Mouse (Mus musculus) cortical plate, adult 2 months (tissue): ENCODE measurements at regions not wholly inside any gene's neighbourhood (a gene's known extent, or its start where the extent isn't known, plus 50 kb on each side); places are given as distances from the start of the nearest gene placed in this dataset.

Experiments used
- H3K27ac ChIP-seq: fragments of 200-500 bp; 2 replicates; pipeline ENCODE4 v1.5.1; 2012; ENCODE audit warnings: low read length, control low read depth, inconsistent platforms; ENCODE audit not compliant: insufficient read depth
- H3K4me1 ChIP-seq: fragments of 200-500 bp; 2 replicates; pipeline ENCODE4 v1.6.1; 2011; ENCODE audit warnings: low read length; ENCODE audit not compliant: control insufficient read depth, insufficient read depth
- H3K4me3 ChIP-seq: fragments of 200-500 bp; 2 replicates; pipeline ENCODE4 v1.5.1; 2011; ENCODE audit warnings: mild to moderate bottlenecking, low read length, control low read depth; ENCODE audit not compliant: insufficient read depth
- CTCF ChIP-seq: fragments of 200-500 bp; IDR thresholded peaks from 2 replicates; pipeline ENCODE4 v1.5.1; 2011; ENCODE audit warnings: mild to moderate bottlenecking, control low read depth, low read length; ENCODE audit not compliant: insufficient read depth; ENCODE audit errors: extremely low read depth
- POLR2A ChIP-seq: fragments of 200-500 bp; IDR thresholded peaks from 2 replicates; pipeline ENCODE4 v1.6.1; 2011; ENCODE audit warnings: mild to moderate bottlenecking, low read length, control low read depth; ENCODE audit not compliant: insufficient read depth; ENCODE audit errors: extremely low read depth

DNA sequence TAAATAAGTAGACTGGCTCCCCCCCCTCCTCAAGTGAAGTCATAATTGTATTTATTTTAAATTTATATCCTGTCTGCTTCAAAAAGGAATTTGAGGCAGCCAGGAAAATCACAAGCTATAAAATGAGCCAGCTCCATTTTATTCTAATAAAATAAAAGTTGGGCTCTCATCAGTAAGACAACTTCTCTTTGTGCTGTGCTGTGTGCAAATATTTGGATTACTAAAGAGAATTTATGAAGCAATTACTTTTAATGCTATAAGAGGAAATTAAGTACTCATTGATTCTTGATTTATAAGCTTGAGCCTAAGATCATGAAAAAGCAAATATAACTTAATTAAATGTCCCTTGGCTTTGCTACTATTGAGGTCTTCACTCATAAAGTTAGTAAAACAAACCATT, 193.4 kb upstream of the Ctbp2 start:
- TF ChIP-seq CTCF (no peak), POLR2A (no peak)
- H3K27ac ChIP-seq: no peak overlapping the region

DNA sequence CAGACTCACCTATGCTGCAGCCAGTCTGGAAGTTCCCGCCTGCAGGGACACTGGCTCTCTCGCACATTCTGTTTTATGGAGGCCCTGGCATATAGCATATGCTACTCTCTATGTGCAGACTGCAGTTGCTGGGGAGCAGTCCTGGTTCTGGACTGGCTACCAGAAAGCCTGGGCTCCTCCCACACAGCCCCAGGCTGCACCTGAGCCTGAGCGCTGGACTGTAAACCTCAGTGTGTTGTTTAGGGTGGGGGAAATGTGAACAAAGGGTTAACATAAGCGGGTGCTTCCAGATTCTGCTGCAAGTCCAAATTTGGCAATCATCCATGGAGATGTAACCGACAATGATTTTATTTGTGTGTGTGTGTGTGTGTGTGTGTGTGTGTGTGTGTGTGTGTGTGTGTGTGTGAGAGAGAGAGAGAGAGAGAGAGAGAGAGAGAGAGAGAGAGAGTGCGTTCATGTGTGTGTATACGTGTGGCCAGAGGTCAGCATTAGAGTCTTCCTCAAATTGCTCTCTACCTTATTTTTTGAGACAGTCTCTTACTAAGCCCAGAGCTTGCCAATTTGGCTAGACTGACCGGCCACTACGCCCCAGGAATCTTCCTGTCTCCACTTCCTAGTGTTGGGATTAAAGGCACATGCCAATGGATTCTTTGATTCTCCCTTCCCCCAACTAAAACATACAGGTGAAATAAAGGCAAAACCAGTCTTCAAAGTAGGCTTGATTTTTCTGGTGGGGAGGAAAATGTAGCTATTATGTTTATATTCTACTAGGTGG, 192.7 kb upstream of the Ctbp2 start:
- no peak overlapping the region for H3K4me3 ChIP-seq
- H3K27ac ChIP-seq: no peak overlapping the region
- TF ChIP-seq POLR2A (no peak), CTCF (no peak)

More for the DNA sequence above, 193.4 kb upstream of the Ctbp2 start:
- Histone ChIP-seq H3K4me1 (no peaks in the 10 kb centered on the region), H3K4me3 (no peak overlapping the region)

DNA sequence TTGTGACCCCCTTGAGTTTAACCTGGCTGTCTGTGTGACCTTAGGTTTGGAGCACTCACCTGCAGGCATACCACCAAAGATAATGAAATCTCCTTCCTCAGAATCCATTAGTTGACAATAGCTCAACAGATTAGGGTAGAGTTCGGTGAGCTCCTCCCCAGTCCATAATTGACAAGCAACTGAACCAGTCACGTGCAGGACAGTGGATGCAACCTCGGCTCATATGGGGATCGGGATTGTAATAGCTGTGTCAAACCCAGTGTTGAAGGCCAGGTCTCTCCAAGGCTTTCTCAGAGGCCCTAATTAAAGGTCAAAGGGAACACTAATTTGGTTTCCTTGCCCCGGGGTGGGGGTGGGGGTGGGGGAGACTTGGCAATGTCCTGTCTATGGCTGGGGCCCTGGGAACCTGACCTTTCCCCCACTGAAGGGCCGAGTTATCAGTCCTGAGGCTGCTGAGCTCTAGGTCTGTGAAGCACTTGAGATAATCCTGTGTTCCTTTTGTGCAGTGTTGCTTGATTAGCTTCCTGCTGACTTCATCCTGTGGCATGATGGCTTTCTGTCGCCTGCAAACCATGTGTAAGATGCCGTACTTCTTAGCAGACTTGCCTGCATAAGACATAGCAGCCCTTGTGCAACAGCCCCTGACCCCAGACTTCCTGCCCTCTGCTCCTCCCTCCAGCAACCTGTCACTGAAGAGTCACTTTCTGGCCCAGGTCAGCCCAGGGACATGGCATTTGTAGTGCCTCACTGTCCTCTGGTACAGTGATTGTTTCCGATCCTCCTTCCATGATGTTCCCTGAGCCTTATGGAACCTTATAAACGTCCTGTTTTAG, 191.3 kb upstream of the Ctbp2 start:
- TF ChIP-seq POLR2A (no peak), CTCF (no peak)
- no peak overlapping the region for H3K4me3 ChIP-seq
- H3K27ac ChIP-seq: no peak overlapping the region
- H3K4me1 ChIP-seq: no peaks in the 10 kb centered on the region

More for the DNA sequence above, 192.7 kb upstream of the Ctbp2 start:
- no peaks in the 10 kb centered on the region for H3K4me1 ChIP-seq

DNA sequence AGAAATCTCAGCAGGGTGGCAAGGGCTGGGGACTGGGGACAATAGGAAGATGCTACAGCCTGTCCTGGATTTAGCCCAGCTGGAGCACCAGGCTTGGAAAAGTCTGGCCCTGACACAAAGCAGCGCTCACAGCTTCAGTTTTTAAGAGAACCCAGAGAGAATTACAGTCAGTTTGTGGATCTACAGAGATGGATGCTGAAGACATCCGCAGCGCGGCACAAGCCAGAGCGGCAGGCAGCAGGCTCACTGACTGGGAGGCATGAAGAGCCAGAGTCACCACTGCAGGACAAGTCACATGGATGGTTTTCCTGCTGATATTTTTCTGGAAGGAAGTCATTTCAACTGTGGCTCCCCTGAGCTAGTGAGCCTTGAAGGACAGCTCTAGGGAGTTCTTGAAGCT, 189.0 kb upstream of the Ctbp2 start:
- Histone ChIP-seq H3K4me3 (no peak overlapping the region), H3K27ac (no peak overlapping the region), H3K4me1 (no peaks in the 10 kb centered on the region)
- TF ChIP-seq CTCF (no peak), POLR2A (no peak)

DNA sequence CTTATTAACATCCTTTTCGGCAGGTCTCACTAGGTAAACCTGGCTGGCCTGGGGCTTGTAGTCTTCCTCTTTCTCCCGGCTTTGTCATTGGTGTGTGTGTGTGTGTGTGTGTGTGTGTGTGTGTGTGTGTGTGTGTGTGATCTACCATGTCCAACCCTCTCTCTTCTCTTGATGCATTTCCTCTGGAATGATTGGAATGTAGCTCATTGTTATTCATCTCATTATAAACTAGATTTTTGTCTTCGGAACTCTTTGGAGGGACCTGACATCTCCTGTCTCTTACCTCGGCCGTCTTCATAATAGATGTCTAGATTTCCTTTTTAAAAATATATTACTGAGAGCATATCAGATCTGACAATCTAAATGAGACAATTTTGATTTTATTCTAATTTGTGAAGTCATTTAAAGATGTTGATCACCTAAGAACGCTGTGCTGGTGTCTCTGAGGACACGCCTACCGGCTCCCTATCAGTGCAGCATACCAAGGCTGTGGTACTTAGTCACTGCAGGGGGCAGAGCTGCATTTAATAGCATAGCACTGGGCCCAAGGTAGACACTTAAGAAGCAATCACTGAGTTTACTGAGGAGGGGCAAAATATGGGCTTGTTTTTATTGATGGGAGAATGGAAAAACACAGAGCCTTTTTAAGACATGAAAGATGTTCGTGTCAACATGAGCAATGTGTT, 187.1 kb upstream of the Ctbp2 start:
- TF ChIP-seq POLR2A (no peak), CTCF (no peak)
- Histone ChIP-seq H3K4me1 (no peaks in the 10 kb centered on the region), H3K27ac (no peak overlapping the region), H3K4me3 (no peak overlapping the region)

DNA sequence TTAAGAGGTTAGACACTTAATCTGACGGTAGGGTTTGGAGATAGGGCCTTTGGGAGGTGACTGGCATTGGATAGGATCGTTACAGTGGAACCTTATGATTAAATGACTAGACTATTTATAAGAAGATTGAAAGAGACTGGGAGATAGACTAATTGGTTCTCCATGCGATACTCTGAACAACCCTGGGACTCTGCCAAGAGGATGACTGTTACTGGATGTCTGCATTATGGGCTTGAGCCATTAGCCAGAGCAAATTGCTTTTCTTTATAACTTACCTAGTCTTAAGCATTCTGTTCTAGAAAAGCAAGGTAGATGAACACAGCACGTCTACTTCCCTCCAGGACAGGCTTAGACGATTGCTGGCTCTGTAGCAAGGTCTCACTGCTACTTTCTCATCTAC, 180.3 kb upstream of the Ctbp2 start:
- no peak overlapping the region for H3K27ac ChIP-seq
- no peak for TF ChIP-seq POLR2A
- no peak for TF ChIP-seq CTCF
- H3K4me3 ChIP-seq: no peak overlapping the region

DNA sequence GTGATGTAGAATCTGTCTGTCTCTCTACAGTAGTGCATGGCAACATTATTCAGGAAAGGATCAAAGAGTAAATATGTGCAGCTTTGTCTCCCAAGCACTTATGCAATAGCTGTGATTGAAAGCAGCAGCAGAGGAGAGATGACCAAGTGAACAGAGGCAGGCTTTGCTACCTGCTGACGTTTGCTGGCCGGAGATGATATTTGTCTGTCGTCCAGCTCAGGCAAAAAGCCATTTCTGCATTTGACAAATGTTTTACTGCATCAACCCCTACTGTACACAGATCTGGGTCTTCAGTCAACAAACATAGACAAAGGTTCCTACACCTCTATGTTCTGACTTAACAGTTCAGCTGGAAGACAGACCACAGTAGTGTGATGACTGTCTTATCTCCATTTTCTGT, 166.3 kb upstream of the Ctbp2 start:
- TF ChIP-seq CTCF (no peak), POLR2A (no peak)
- no peak overlapping the region for H3K27ac ChIP-seq
- H3K4me3 ChIP-seq: no peak overlapping the region
- no peaks in the 10 kb centered on the region; the same call in 1 of the 2 replicates for H3K4me1 ChIP-seq

More for the DNA sequence above, 180.3 kb upstream of the Ctbp2 start:
- no peaks in the 10 kb centered on the region for H3K4me1 ChIP-seq

DNA sequence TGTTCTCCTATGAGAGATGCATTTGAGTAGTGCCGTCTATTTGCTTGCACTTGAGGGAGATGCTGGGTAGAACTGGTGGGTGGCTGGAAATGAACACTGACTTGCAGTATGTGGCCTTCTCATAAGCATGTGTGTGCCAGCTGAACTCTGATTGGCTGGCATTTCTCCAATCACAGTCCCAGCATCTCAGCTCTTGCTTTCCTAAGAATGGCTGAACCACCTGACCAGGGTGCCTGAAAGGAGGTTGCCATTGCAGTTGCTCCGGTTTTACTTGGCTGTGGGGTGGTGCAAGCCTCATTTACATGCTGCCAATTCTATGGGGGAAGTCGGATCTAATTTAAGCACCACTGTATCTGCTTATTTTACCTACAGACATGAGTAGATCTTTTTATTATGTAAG, 164.1 kb upstream of the Ctbp2 start:
- no peak overlapping the region for H3K4me3 ChIP-seq
- H3K4me1 ChIP-seq: no peaks in the 10 kb centered on the region; the same call in 1 of the 2 replicates
- TF ChIP-seq POLR2A (no peak), CTCF (no peak)
- H3K27ac ChIP-seq: no peak overlapping the region

DNA sequence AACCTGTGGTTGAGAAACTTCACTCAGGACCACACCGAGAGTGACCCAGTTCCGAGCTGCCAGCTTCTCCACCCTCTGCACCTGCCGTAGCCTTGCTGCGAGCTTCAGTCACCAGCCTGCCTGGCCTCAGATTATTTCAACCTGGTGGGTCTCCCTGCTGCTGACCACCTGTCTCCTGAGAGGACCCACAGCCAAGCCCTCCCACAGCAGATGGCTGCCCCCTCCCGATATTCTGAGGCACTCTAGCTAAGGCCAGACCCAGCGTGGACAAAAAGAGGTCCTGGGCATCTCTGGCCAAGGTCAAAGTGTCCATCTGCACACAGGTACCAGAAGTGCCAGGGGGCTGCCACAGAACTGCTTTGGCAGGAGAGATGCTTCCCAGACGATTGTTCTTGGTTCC, 162.7 kb upstream of the Ctbp2 start:
- TF ChIP-seq POLR2A (no peak), CTCF (no peak)
- H3K27ac ChIP-seq: no peak overlapping the region
- no peak overlapping the region for H3K4me3 ChIP-seq
- H3K4me1 ChIP-seq: no peaks in the 10 kb centered on the region; the same call in 1 of the 2 replicates
